Mouse (Mus musculus): Measurements from ENCODE around the gene Bmt2. TPM values are rescaled to one million over a fixed set of nuclear protein-coding genes. Genes with fewer than 3 reads are reported as not detected.

The Bmt2 gene
- total and polyA plus RNA-seq, 3 experiments: 12.8 to 59.2 (median 17.6) TPM

- H3K4me3 ChIP-seq (replicated peaks in 1 of 3; ENCODE audit: low read depth in 2 of 3, low read length in 2 of 3, poor library complexity in 1 of 3): no peak overlapping the region
- peaks cover 0 to 13% of the 10 kb centered on the region in 2 experiments; a peak in 1 of 4 replicates for H3K4me1 ChIP-seq (ENCODE audit: control insufficient read depth in 1 of 2, insufficient read depth in 2 of 2)
- H3K36me3 ChIP-seq (replicated peaks in 1 of 2; ENCODE audit: control insufficient read depth in 1 of 2, insufficient read depth in 1 of 2, low read length in 1 of 2): peaks cover 0 to 2% of the 10 kb centered on the region in 2 experiments
- H3K79me2 ChIP-seq (replicated peaks; ENCODE audit: control insufficient read depth, extremely low read depth, insufficient read depth, poor library complexity, severe bottlenecking): no peaks in the 10 kb centered on the region
- no peak overlapping the region for H3K4me2 ChIP-seq (ENCODE audit: insufficient read depth, low read depth, poor library complexity, severe bottlenecking)
- H3K9ac ChIP-seq (ENCODE audit: insufficient read depth, low read depth): no peak overlapping the region
- no peaks in the 10 kb centered on the region for H3K9me3 ChIP-seq (replicated peaks; ENCODE audit: low read length)
- no peak overlapping the region for H3K27ac ChIP-seq (ENCODE audit: insufficient read depth, low read depth)
- no peak for DNase-seq (ENCODE audit: extremely low read depth)
- dilution Hi-C loops (cut with MboI; ENCODE audit: extremely low pct_ligation_motif_present, extremely low pct_unique_long_range_greater_than_20kb, low sequenced_read_pairs) (no loop called here), in situ Hi-C loops (cut with MboI; ENCODE audit: low pct_ligation_motif_present, low pct_unique_long_range_greater_than_20kb, low sequenced_read_pairs) (no loop called here)
- H3K27me3 ChIP-seq (replicated peaks): no peaks in the 10 kb centered on the region
- no peak for TF ChIP-seq IRF4 (IDR thresholded peaks at IDR 0.05; ENCODE audit: low read depth, low read length)
- no peak for TF ChIP-seq MAX (IDR thresholded peaks at IDR 0.05; ENCODE audit: low read length)
- no peak for TF ChIP-seq POLR2A (IDR thresholded peaks at IDR 0.05; ENCODE audit: low read depth, low read length)
- TF ChIP-seq JUND (conservative IDR thresholded peaks at IDR 0.05; ENCODE audit: low read depth, low read length): no peak
- no peak for TF ChIP-seq MAZ (IDR thresholded peaks at IDR 0.05; ENCODE audit: low read depth, low read length)
- TF ChIP-seq SIN3A (IDR thresholded peaks at IDR 0.05; ENCODE audit: low read length): no peak
- no peak for TF ChIP-seq BHLHE40 (IDR thresholded peaks at IDR 0.05; ENCODE audit: low read depth, low read length)
- no peak for TF ChIP-seq ZMIZ1 (IDR thresholded peaks at IDR 0.05; ENCODE audit: low read depth, low read length)
- no peak for TF ChIP-seq HCFC1 (IDR thresholded peaks at IDR 0.05; ENCODE audit: low read depth, low read length)
- no peak for TF ChIP-seq ZNF384 (IDR thresholded peaks at IDR 0.05; ENCODE audit: low read depth, low read length)
- no peak for TF ChIP-seq EP300 (IDR thresholded peaks at IDR 0.05; ENCODE audit: low read length)
- TF ChIP-seq POLR2AphosphoS2 (IDR thresholded peaks at IDR 0.05; ENCODE audit: low read depth, low read length): no peak
- TF ChIP-seq NELFE (IDR thresholded peaks at IDR 0.05; ENCODE audit: low read depth, low read length): no peak
- no peak for TF ChIP-seq ZC3H11A (IDR thresholded peaks at IDR 0.05; ENCODE audit: low read depth, low read length)
- no peak for TF ChIP-seq JUN (IDR thresholded peaks at IDR 0.05; ENCODE audit: insufficient read depth, low read depth, low read length)
Measured at GRCm38 (mm10) chr6:13617110-13617509, 60.7 kb downstream of the Bmt2 start.

GRCm38 (mm10) chr6:13614568-13614967 lies 63.2 kb downstream of the Bmt2 start:
- peaks cover 5 to 31% of the 10 kb centered on the region in 2 experiments for H3K4me1 ChIP-seq (ENCODE audit: control insufficient read depth in 1 of 2, insufficient read depth in 2 of 2)
- in situ Hi-C loops (cut with MboI; ENCODE audit: low pct_ligation_motif_present, low pct_unique_long_range_greater_than_20kb, low sequenced_read_pairs): no loop called here
- no peaks in the 10 kb centered on the region for H3K36me3 ChIP-seq (replicated peaks in 1 of 2; ENCODE audit: control insufficient read depth in 1 of 2, insufficient read depth in 1 of 2, low read length in 1 of 2)
- no peak overlapping the region for H3K27ac ChIP-seq (ENCODE audit: insufficient read depth, low read depth)
- H3K4me2 ChIP-seq (ENCODE audit: insufficient read depth, low read depth, poor library complexity, severe bottlenecking): no peak overlapping the region
- no peaks in the 10 kb centered on the region for H3K9me3 ChIP-seq (replicated peaks; ENCODE audit: low read length)
- DNase-seq (ENCODE audit: extremely low read depth): no peak
- dilution Hi-C loops (cut with MboI; ENCODE audit: extremely low pct_ligation_motif_present, extremely low pct_unique_long_range_greater_than_20kb, low sequenced_read_pairs): no loop called here
- no peaks in the 10 kb centered on the region for H3K79me2 ChIP-seq (replicated peaks; ENCODE audit: control insufficient read depth, extremely low read depth, insufficient read depth, poor library complexity, severe bottlenecking)
- no peak overlapping the region for H3K4me3 ChIP-seq (replicated peaks in 1 of 3; ENCODE audit: low read depth in 2 of 3, low read length in 2 of 3, poor library complexity in 1 of 3)
- no peak for TF ChIP-seq POLR2A (IDR thresholded peaks at IDR 0.05; ENCODE audit: low read depth, low read length)
- no peak for TF ChIP-seq ZMIZ1 (IDR thresholded peaks at IDR 0.05; ENCODE audit: low read depth, low read length)
- no peak for TF ChIP-seq USF1 (IDR thresholded peaks at IDR 0.05; ENCODE audit: low read depth, low read length)
- TF ChIP-seq MEF2A (IDR thresholded peaks at IDR 0.05; ENCODE audit: borderline replicate concordance, low read depth, low read length): no peak
- TF ChIP-seq ZNF384 (IDR thresholded peaks at IDR 0.05; ENCODE audit: low read depth, low read length): no peak
- no peak for TF ChIP-seq ELF1 (IDR thresholded peaks at IDR 0.05; ENCODE audit: low read depth, low read length)
- no peak for TF ChIP-seq TCF12 (IDR thresholded peaks at IDR 0.05; ENCODE audit: low read depth, low read length)
- TF ChIP-seq BHLHE40 (IDR thresholded peaks at IDR 0.05; ENCODE audit: low read depth, low read length): no peak
- no peak for TF ChIP-seq KAT2A (IDR thresholded peaks at IDR 0.05; ENCODE audit: insufficient replicate concordance, low read length)
- TF ChIP-seq TBP (conservative IDR thresholded peaks at IDR 0.05; ENCODE audit: low read depth, low read length): no peak
- TF ChIP-seq JUND (conservative IDR thresholded peaks at IDR 0.05; ENCODE audit: low read depth, low read length): no peak
- TF ChIP-seq CHD2 (IDR thresholded peaks at IDR 0.05; ENCODE audit: low read length): no peak
- no peak for TF ChIP-seq HCFC1 (IDR thresholded peaks at IDR 0.05; ENCODE audit: low read depth, low read length)
- no peak for TF ChIP-seq RCOR1 (conservative IDR thresholded peaks at IDR 0.05; ENCODE audit: low read depth, low read length)
- no peak for TF ChIP-seq E2F4 (IDR thresholded peaks at IDR 0.05; ENCODE audit: insufficient replicate concordance, low read depth, low read length)
- no peak for TF ChIP-seq MXI1 (IDR thresholded peaks at IDR 0.05; ENCODE audit: low read depth, low read length)
- no peak for TF ChIP-seq SMC3 (IDR thresholded peaks at IDR 0.05; ENCODE audit: low read depth, low read length)
- TF ChIP-seq CTCF (conservative IDR thresholded peaks at IDR 0.05 in 1 of 2, IDR thresholded peaks at IDR 0.05 in 1 of 2; ENCODE audit: low read depth in 2 of 2, low read length in 2 of 2): no peak
- no peak for TF ChIP-seq USF2 (conservative IDR thresholded peaks at IDR 0.05; ENCODE audit: low read depth, low read length)
- no peaks in the 10 kb centered on the region for H3K27me3 ChIP-seq (replicated peaks)
- H3K9ac ChIP-seq (ENCODE audit: insufficient read depth, low read depth): no peak overlapping the region
